In the genomic region with DNA sequence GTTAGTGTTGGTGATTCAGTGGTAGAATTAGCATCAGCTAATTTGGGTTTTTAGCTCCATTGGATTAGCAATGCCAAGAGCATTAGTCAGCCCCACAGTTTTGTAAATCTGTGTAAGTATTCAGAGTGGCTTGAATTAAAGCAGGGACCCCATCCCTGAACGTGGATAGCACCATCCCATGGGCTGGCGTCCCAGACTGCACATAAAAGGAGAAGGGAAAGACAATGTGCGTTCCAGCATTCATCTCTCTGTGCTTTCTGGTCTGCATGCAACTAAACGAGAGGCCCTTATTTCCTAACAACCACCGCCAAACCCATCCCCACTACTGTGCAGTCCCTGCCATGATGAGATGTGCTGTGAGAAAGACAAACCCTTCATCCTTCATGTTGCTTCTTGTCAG, we compare ENCODE assay signal across 23 mouse cellular contexts.
DNase-seq lines count a peak whose midpoint lies in the region; ATAC-seq lines count a peak whose summit lies in the region.
"Had no signal": no experiment of that assay in that cellular context is flagged by ENCODE, and none has a peak within 500 bp of the region (broad histone marks: within the 10 kb centered on the region; RNA-seq: fewer than 3 reads in every experiment).

No protein-coding gene starts in this region.

- no peak overlapping the region for H3K9ac ChIP-seq in forebrain, embryonic 13.5 days
- H3K9ac ChIP-seq in forebrain, embryonic 11.5 days (ENCODE audit: low read length), result no peak overlapping the region
- H3K9ac ChIP-seq in midbrain, embryonic 13.5 days (replicated peaks), result no peak overlapping the region
- H3K9ac ChIP-seq: hindbrain, embryonic 12.5 days had no signal

- no peak for DNase-seq in forebrain, embryonic 11.5 days (ENCODE audit: low spot score)
- DNase-seq in midbrain, embryonic 10.5 days (ENCODE audit: low spot score), result no peak
- DNase-seq in right cerebral cortex, postnatal 4 days, result peak; percentile 2
- no peak for DNase-seq in right cerebral cortex, adult 18-20 months
- DNase-seq: adrenal gland, postnatal 14 days; B cell, adult 2 months; cerebellum, adult 2 months; cerebellum, postnatal 10 days; gastrocnemius, postnatal 10 days; heart, adult 18-20 months; heart, postnatal 10 days; heart, postnatal 4 days had no signal

- peaks cover 4% of the 10 kb centered on the region; the same call in 1 of the 2 replicates for H3K4me1 ChIP-seq in forebrain, embryonic 13.5 days
- H3K4me1 ChIP-seq in forebrain, embryonic 11.5 days (replicated peaks; ENCODE audit: control insufficient read depth, insufficient read depth, low read length), result no peaks in the 10 kb centered on the region
- H3K4me1 ChIP-seq in midbrain, embryonic 13.5 days (replicated peaks), result no peaks in the 10 kb centered on the region
- no peaks in the 10 kb centered on the region for H3K4me1 ChIP-seq in midbrain, embryonic 10.5 days
- H3K4me1 ChIP-seq: embryonic facial prominence, embryonic 10.5 days; heart, embryonic 10.5 days; hindbrain, embryonic 12.5 days had no signal

- no peaks in the 10 kb centered on the region for H3K27me3 ChIP-seq in forebrain, embryonic 13.5 days
- no peaks in the 10 kb centered on the region for H3K27me3 ChIP-seq in forebrain, embryonic 11.5 days (ENCODE audit: control insufficient read depth, insufficient read depth, low read length)
- H3K27me3 ChIP-seq in midbrain, embryonic 13.5 days, result no peaks in the 10 kb centered on the region
- H3K27me3 ChIP-seq in midbrain, embryonic 10.5 days (ENCODE audit: low read depth, poor library complexity, severe bottlenecking), result no peaks in the 10 kb centered on the region
- H3K27me3 ChIP-seq: hindbrain, embryonic 12.5 days had no signal

- WGBS in forebrain, embryonic 13.5 days, result 43% methylated on average over 5 of the region's 5 CpGs
- WGBS in forebrain, embryonic 11.5 days, result 63% methylated on average over 5 of the region's 5 CpGs
- WGBS in midbrain, embryonic 13.5 days, result 57% methylated on average over 5 of the region's 5 CpGs
- 79% methylated on average over 5 of the region's 5 CpGs for WGBS in midbrain, embryonic 10.5 days

- no peak overlapping the region for H3K4me2 ChIP-seq in forebrain, embryonic 13.5 days
- no peak overlapping the region for H3K4me2 ChIP-seq in forebrain, embryonic 11.5 days (ENCODE audit: low read depth, low read length, severe bottlenecking)
- H3K4me2 ChIP-seq in midbrain, embryonic 13.5 days (replicated peaks), result no peak overlapping the region
- H3K4me2 ChIP-seq: hindbrain, embryonic 12.5 days had no signal

- H3K36me3 ChIP-seq in forebrain, embryonic 13.5 days (ENCODE audit: poor library complexity, severe bottlenecking), result no peaks in the 10 kb centered on the region
- no peaks in the 10 kb centered on the region for H3K36me3 ChIP-seq in forebrain, embryonic 11.5 days (ENCODE audit: control insufficient read depth, insufficient read depth, low read length)
- no peaks in the 10 kb centered on the region for H3K36me3 ChIP-seq in midbrain, embryonic 13.5 days
- no peaks in the 10 kb centered on the region for H3K36me3 ChIP-seq in midbrain, embryonic 10.5 days
- H3K36me3 ChIP-seq: embryonic facial prominence, embryonic 10.5 days; G1E; heart, embryonic 10.5 days; hindbrain, embryonic 12.5 days had no signal

- ATAC-seq in forebrain, embryonic 13.5 days, result peak; percentile 53; the same call in 1 of the 2 replicates
- no peak for ATAC-seq in forebrain, embryonic 11.5 days (replicated peaks; ENCODE audit: low FRiP score)
- 0 out of 2 replicates have a peak, but pooled peaks have one; percentile 34 for ATAC-seq in midbrain, embryonic 13.5 days
- ATAC-seq in erythroblast, adult 5-6 weeks (replicated peaks; ENCODE audit: low FRiP score, poor library complexity, severe bottlenecking), result no peak
- ATAC-seq: CD4-positive, CD25-positive, alpha-beta regulatory T cell, adult 4 months; hindbrain, embryonic 16.5 days; inflammation-experienced regulatory T-cells, adult 6 months had no signal

- no peak overlapping the region for H3K4me3 ChIP-seq in forebrain, embryonic 13.5 days
- H3K4me3 ChIP-seq in forebrain, embryonic 11.5 days (ENCODE audit: low read depth, low read length), result no peak overlapping the region
- no peak overlapping the region for H3K4me3 ChIP-seq in midbrain, embryonic 13.5 days (replicated peaks)
- H3K4me3 ChIP-seq in midbrain, embryonic 10.5 days, result no peak overlapping the region
- H3K4me3 ChIP-seq: embryonic facial prominence, embryonic 10.5 days; erythroblast, embryonic 14.5 days; heart, embryonic 10.5 days; hindbrain, embryonic 12.5 days had no signal

- no peaks in the 10 kb centered on the region for H3K9me3 ChIP-seq in forebrain, embryonic 13.5 days (replicated peaks)
- no peaks in the 10 kb centered on the region for H3K9me3 ChIP-seq in forebrain, embryonic 11.5 days (ENCODE audit: control insufficient read depth, low read length)
- no peaks in the 10 kb centered on the region for H3K9me3 ChIP-seq in midbrain, embryonic 13.5 days
- no peaks in the 10 kb centered on the region for H3K9me3 ChIP-seq in midbrain, embryonic 10.5 days (replicated peaks)
- H3K9me3 ChIP-seq: embryonic facial prominence, embryonic 10.5 days; heart, embryonic 10.5 days; hindbrain, embryonic 12.5 days had no signal

- H3K27ac ChIP-seq in forebrain, embryonic 13.5 days, result no peak overlapping the region
- no peak overlapping the region for H3K27ac ChIP-seq in forebrain, embryonic 11.5 days (ENCODE audit: low read depth, low read length)
- H3K27ac ChIP-seq in midbrain, embryonic 13.5 days, result no peak overlapping the region
- no peak overlapping the region for H3K27ac ChIP-seq in midbrain, embryonic 10.5 days (replicated peaks)
- H3K27ac ChIP-seq: embryonic facial prominence, embryonic 10.5 days; heart, embryonic 10.5 days; hindbrain, embryonic 12.5 days had no signal

Comparison
In these comparisons a context has a peak if more than half of its experiments do, and no peak if none do; other contexts are left out.
1. ATAC-seq: peak in forebrain, embryonic 13.5 days (single experiment) and midbrain, embryonic 13.5 days (single experiment); none in forebrain, embryonic 11.5 days (single experiment) and erythroblast, adult 5-6 weeks (single experiment).